Mouse (Mus musculus) E14TG2a.4 (cell line): ENCODE results near the gene Acot2.

Source experiments
- CTCF ChIP-seq: conservative IDR thresholded peaks from 2 replicates; pipeline ENCODE4 v1.5.1; 2014; ENCODE audit warnings: low read length
- NANOG ChIP-seq: IDR thresholded peaks from 2 replicates; pipeline ENCODE4 v1.6.1; 2014; ENCODE audit warnings: borderline replicate concordance, low read length, mixed read lengths
- POU5F1 ChIP-seq: IDR thresholded peaks from 2 replicates; pipeline ENCODE4 v1.6.1; 2014; ENCODE audit warnings: low read length, borderline replicate concordance

DNA sequence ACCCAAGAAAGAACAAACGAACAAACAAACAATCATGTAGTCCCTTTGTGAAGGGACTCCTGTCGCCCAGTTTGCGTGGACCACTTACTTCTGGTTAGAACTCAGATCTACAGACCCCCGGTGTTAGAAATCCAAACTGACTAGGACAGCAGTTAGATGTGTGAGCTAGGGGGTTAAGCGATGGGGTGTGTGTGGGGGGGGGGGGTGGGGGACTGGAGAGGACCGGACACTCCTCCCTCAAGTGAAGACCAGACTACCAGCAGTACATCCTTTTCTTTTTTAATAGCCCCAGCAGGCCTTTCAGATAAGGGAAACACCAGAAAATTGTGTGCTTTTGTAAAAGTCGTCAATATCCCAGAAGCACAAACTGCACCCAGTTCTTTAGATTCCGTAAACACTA lies 21.1 kb downstream of the Acot2 start:
- no peak for TF ChIP-seq CTCF
- no peak for TF ChIP-seq NANOG
- no peak for TF ChIP-seq POU5F1
